Mouse (Mus musculus): ENCODE data around the gene Tpm1. TPM values are rescaled to one million over a fixed set of nuclear protein-coding genes. Genes with fewer than 3 reads are reported as not detected.

Tpm1 gene
- polyA plus RNA-seq, 2 experiments = 643 to 728 TPM

- Histone ChIP-seq H3K9ac (ENCODE audit: low read depth, low read length, severe bottlenecking) (no peak overlapping the region), H3K4me3 (replicated peaks; ENCODE audit: low read length) (no peak overlapping the region), H3K27me3 (ENCODE audit: control insufficient read depth, insufficient read depth, low read length) (no peaks in the 10 kb centered on the region), H3K27ac (replicated peaks; ENCODE audit: low read depth, low read length) (no peak overlapping the region), H3K4me2 (replicated peaks; ENCODE audit: low read depth, low read length, severe bottlenecking) (no peak overlapping the region), H3K36me3 (ENCODE audit: control insufficient read depth, insufficient read depth, low read length) (no peaks in the 10 kb centered on the region), H3K9me3 (ENCODE audit: control insufficient read depth, low read length) (no peaks in the 10 kb centered on the region), H3K4me1 (ENCODE audit: control insufficient read depth, insufficient read depth, low read length) (0 out of 2 replicates have a peak, but pooled peaks cover 2% of the 10 kb centered on the region)
- WGBS = 86% methylated on average over 8 of the region's 8 CpGs
- no peak for DNase-seq (ENCODE audit: low spot score)
- no peak for ATAC-seq (ENCODE audit: low FRiP score, low read depth)
- TF ChIP-seq POLR2A (IDR thresholded peaks at IDR 0.05; ENCODE audit: borderline replicate concordance, extremely low read depth, insufficient read depth, insufficient read length) = no peak
Measured at GRCm38 (mm10) chr9:66999698-67000097, 49.5 kb downstream of the Tpm1 start.

GRCm38 (mm10) chr9:66991750-66992410 lies 57.3 kb downstream of the Tpm1 start:
- Histone ChIP-seq H3K4me2 (replicated peaks; ENCODE audit: low read depth, low read length, severe bottlenecking) (no peak overlapping the region), H3K9ac (ENCODE audit: low read depth, low read length, severe bottlenecking) (no peak overlapping the region), H3K9me3 (ENCODE audit: control insufficient read depth, low read length) (no peaks in the 10 kb centered on the region; the same call in 1 of the 2 replicates), H3K27ac (replicated peaks; ENCODE audit: low read depth, low read length) (no peak overlapping the region), H3K4me3 (replicated peaks; ENCODE audit: low read length) (no peak overlapping the region), H3K36me3 (ENCODE audit: control insufficient read depth, insufficient read depth, low read length) (no peaks in the 10 kb centered on the region), H3K4me1 (ENCODE audit: control insufficient read depth, insufficient read depth, low read length) (peaks cover 25% of the 10 kb centered on the region), H3K27me3 (ENCODE audit: control insufficient read depth, insufficient read depth, low read length) (no peaks in the 10 kb centered on the region)
- 77% methylated on average over 8 of the region's 8 CpGs for WGBS
- no peak for TF ChIP-seq POLR2A (IDR thresholded peaks at IDR 0.05; ENCODE audit: borderline replicate concordance, extremely low read depth, insufficient read depth, insufficient read length)
- ATAC-seq (ENCODE audit: low FRiP score, low read depth) (no peak), DNase-seq (ENCODE audit: low spot score) (no peak)

- H3K4me2 ChIP-seq (replicated peaks; ENCODE audit: low read depth, low read length, severe bottlenecking) = no peak overlapping the region
- H3K4me3 ChIP-seq (replicated peaks; ENCODE audit: low read length) = no peak overlapping the region
- no peaks in the 10 kb centered on the region; the same call in 1 of the 2 replicates for H3K9me3 ChIP-seq (ENCODE audit: control insufficient read depth, low read length)
- no peaks in the 10 kb centered on the region for H3K27me3 ChIP-seq (ENCODE audit: control insufficient read depth, insufficient read depth, low read length)
- ATAC-seq (ENCODE audit: low FRiP score, low read depth) (no peak), DNase-seq (ENCODE audit: low spot score) (no peak)
- H3K27ac ChIP-seq (replicated peaks; ENCODE audit: low read depth, low read length) = no peak overlapping the region
- 66% methylated on average over 9 of the region's 9 CpGs for WGBS
- H3K36me3 ChIP-seq (ENCODE audit: control insufficient read depth, insufficient read depth, low read length) = no peaks in the 10 kb centered on the region
- no peak for TF ChIP-seq POLR2A (IDR thresholded peaks at IDR 0.05; ENCODE audit: borderline replicate concordance, extremely low read depth, insufficient read depth, insufficient read length)
- peaks cover 25% of the 10 kb centered on the region for H3K4me1 ChIP-seq (ENCODE audit: control insufficient read depth, insufficient read depth, low read length)
- H3K9ac ChIP-seq (ENCODE audit: low read depth, low read length, severe bottlenecking) = no peak overlapping the region
Measured at GRCm38 (mm10) chr9:66991021-66991749, 58.0 kb downstream of the Tpm1 start.

GRCm38 (mm10) chr9:66990046-66990445 lies 59.2 kb downstream of the Tpm1 start:
- DNase-seq (ENCODE audit: low spot score) (no peak), ATAC-seq (ENCODE audit: low FRiP score, low read depth) (no peak)
- peaks cover 25% of the 10 kb centered on the region for H3K4me1 ChIP-seq (ENCODE audit: control insufficient read depth, insufficient read depth, low read length)
- no peak overlapping the region for H3K9ac ChIP-seq (ENCODE audit: low read depth, low read length, severe bottlenecking)
- no peak overlapping the region for H3K4me2 ChIP-seq (replicated peaks; ENCODE audit: low read depth, low read length, severe bottlenecking)
- 84% methylated on average over 5 of the region's 5 CpGs for WGBS
- no peak for TF ChIP-seq POLR2A (IDR thresholded peaks at IDR 0.05; ENCODE audit: borderline replicate concordance, extremely low read depth, insufficient read depth, insufficient read length)
- no peaks in the 10 kb centered on the region for H3K36me3 ChIP-seq (ENCODE audit: control insufficient read depth, insufficient read depth, low read length)
- no peaks in the 10 kb centered on the region for H3K27me3 ChIP-seq (ENCODE audit: control insufficient read depth, insufficient read depth, low read length)
- H3K27ac ChIP-seq (replicated peaks; ENCODE audit: low read depth, low read length) = no peak overlapping the region
- no peak overlapping the region for H3K4me3 ChIP-seq (replicated peaks; ENCODE audit: low read length)
- no peaks in the 10 kb centered on the region; the same call in 1 of the 2 replicates for H3K9me3 ChIP-seq (ENCODE audit: control insufficient read depth, low read length)

- H3K27me3 ChIP-seq (ENCODE audit: control insufficient read depth, insufficient read depth, low read length) = no peaks in the 10 kb centered on the region
- H3K4me3 ChIP-seq (replicated peaks; ENCODE audit: low read length) = no peak overlapping the region
- no peaks in the 10 kb centered on the region for H3K36me3 ChIP-seq (ENCODE audit: control insufficient read depth, insufficient read depth, low read length)
- peaks cover 25% of the 10 kb centered on the region for H3K4me1 ChIP-seq (ENCODE audit: control insufficient read depth, insufficient read depth, low read length)
- no peak for DNase-seq (ENCODE audit: low spot score)
- H3K9ac ChIP-seq (ENCODE audit: low read depth, low read length, severe bottlenecking) = no peak overlapping the region
- H3K27ac ChIP-seq (replicated peaks; ENCODE audit: low read depth, low read length) = no peak overlapping the region
- no peaks in the 10 kb centered on the region; the same call in 1 of the 2 replicates for H3K9me3 ChIP-seq (ENCODE audit: control insufficient read depth, low read length)
- H3K4me2 ChIP-seq (replicated peaks; ENCODE audit: low read depth, low read length, severe bottlenecking) = no peak overlapping the region
- no peak for ATAC-seq (ENCODE audit: low FRiP score, low read depth)
- no peak for TF ChIP-seq POLR2A (IDR thresholded peaks at IDR 0.05; ENCODE audit: borderline replicate concordance, extremely low read depth, insufficient read depth, insufficient read length)
- WGBS = 63% methylated on average over 6 of the region's 6 CpGs
Measured at GRCm38 (mm10) chr9:66989581-66989980, 59.6 kb downstream of the Tpm1 start.

Data from limb, embryonic 14.5 days (tissue).